Mouse (Mus musculus): ENCODE measurements around the gene Mtmr3.
"Not testable (repeated sequence)": the region's sequence is repeated elsewhere in the genome, so short reads cannot be mapped to it uniquely, and the experiment has no call there.

The Mtmr3 gene

DNA sequence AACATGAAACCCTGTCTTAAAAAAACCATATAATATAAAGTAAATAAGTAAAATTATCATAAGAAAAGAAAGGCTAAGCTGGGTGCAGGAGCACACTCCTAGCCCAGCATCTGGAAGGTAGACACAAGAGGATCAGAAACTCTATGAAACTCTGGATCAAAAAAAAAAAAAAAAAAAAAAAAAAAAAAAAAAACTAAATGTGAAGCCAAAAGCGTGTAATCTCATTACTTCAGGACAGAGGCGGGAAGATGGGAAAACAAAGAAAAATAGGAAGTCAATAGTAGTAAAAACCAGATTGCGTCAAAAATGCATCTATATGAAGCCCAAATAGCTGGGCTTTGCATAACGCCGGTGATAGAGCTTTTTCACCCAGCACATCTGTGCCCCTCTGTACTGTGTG is 7.2 kb upstream of the Mtmr3 start:
- no peak for DNase-seq (ENCODE audit: low read depth)

- DNase-seq (ENCODE audit: low read depth), result no peak
Observed at GRCm38 (mm10) chr11:4599916-4600315, 5.3 kb upstream of the Mtmr3 start.

GRCm38 (mm10) chr11:4598411-4598810 is 3.7 kb upstream of the Mtmr3 start:
- DNase-seq (ENCODE audit: low read depth), result no peak

DNA sequence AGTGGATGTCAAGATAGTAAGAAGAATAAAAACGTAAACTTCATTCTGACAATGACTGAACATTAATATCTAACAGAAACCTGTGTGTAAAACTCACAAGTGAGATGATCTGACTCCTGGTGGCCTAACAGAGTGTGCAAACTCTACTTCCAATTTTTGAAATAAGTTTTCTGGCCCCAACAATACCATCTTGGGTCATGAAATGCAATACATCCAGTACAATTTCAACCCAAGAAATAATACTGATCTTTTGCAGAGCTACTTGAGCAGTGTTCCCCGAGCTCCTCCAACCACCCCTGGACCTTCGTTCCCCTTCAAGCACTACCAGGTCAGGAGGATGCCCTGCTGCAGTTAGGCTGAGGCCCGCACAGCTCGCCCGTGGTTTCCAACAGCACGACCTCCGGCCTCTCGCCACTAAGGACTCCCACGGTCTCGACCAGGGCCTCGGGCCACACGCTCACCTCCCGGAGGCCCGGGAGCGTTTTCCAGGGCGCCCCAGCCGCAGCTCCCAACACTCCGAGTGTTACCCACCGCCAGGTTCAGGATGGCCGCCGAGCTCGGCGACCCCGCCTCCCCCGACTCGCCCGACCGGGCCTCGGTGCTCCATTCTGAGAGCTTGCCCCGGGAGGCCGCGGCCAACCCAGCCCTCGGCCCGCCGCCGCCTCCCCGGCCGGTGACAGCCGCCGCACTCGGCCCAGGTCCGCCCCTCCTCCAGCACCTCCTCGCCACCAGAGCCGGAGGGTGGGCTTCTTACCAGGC is 635 bp downstream of the Mtmr3 start:
- DNase-seq (ENCODE audit: low read depth), result no peak

DNA sequence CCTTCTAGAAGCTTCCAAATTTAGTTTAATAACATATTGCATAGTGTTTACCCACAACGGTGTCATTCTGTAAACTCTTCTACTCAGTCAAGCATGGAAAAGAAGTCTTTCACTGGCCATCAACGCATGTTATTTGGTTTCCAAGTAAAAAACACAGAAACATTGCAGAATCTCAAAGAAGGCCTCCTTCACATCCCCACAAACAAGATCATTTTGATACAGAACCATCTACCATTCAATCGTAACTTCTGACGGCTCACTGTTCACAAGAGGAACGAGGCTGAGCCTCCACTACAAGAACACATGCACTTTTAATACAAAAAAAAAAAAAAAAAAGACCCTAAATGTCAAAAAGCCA is 1.2 kb downstream of the Mtmr3 start:
- DNase-seq (ENCODE audit: low read depth), result no peak

- DNase-seq (ENCODE audit: low read depth), result no peak
Observed at GRCm38 (mm10) chr11:4591811-4592210, 2.9 kb downstream of the Mtmr3 start.

GRCm38 (mm10) chr11:4578682-4579081 is 16.0 kb downstream of the Mtmr3 start:
- peak; percentile 97 for DNase-seq (ENCODE audit: low read depth)

GRCm38 (mm10) chr11:4577079-4577478 is 17.6 kb downstream of the Mtmr3 start:
- DNase-seq (ENCODE audit: low read depth), result no peak

GRCm38 (mm10) chr11:4576090-4576732 is 18.5 kb downstream of the Mtmr3 start:
- DNase-seq (ENCODE audit: low read depth), result not testable (repeated sequence)

DNA sequence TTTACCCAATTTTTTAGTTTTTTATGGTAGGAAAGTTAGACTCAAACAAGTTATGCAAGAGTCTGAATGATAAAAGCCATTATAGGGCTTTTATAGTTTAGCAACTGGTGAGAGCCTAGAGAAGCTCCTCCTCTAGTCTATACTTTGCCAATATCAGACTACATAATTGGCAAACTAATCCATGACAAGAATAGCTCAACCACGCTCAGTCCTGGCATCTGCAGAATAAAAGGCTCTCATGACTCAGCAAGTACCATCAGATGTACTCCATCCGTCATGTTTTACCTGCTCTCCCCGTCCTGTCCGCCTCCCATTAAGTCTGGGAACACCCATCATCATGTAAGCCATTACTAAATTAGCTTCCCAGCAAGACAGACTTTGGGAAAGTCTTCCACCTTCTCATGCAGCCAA is 23.2 kb downstream of the Mtmr3 start:
- DNase-seq (ENCODE audit: low read depth), result peak; percentile 25

GRCm38 (mm10) chr11:4566333-4566732 is 28.3 kb downstream of the Mtmr3 start:
- DNase-seq (ENCODE audit: low read depth), result no peak

DNA sequence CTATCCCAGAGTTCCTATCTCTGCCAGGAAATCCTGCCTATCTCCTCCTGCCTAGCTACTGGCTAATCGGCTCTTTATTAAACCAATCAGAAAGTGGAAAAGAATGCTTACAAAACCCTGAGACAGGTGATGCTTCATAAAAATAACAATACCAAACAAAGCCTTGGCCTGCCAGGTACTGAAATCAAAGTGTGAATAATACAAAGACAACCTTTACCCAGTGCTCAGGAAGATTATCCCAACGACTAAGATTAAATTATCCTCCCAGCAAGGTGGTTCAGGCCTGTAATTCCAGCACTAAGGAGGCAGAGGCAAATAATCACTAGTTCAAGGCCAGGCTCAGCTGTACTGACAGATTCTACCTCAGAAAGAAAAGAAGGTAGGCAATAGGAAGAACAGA is 29.1 kb downstream of the Mtmr3 start:
- no peak for DNase-seq (ENCODE audit: low read depth)

DNA sequence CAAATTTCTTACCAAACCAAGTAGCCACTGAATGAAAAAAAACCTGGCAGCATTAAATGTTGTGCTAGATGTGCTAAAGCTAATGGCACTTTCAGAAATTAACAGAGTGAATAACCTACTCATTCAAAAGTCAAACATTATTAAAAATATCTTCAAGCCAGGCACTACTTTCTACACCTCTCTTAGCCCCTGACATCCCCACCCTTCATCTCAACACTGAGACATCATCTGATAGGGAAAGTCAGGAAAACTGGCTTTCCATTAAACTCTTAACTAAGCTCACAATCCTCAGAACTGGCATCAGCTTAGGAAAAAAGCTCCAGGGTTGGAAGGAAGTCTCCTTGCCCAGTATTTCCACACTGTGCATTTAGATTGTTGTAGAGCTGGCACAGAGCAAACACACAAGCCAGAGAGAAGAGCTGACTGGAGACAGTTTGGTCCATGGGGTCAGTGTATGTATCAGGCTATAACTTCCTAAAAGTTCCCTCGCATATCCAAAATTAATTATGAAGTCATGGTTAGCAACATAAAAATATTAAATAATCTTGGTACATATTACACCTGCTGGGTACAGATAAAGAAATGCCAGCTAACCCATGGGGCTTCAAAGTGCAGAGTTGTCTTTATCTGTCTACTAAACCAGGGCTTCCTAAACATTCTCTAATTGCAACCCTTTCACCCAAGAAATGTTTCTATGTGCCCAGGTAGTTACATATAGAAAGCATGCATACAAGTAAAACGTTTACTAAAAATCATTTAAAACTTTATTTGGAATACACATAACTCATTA is 41.2 kb downstream of the Mtmr3 start:
- no peak for DNase-seq (ENCODE audit: low read depth)

DNA sequence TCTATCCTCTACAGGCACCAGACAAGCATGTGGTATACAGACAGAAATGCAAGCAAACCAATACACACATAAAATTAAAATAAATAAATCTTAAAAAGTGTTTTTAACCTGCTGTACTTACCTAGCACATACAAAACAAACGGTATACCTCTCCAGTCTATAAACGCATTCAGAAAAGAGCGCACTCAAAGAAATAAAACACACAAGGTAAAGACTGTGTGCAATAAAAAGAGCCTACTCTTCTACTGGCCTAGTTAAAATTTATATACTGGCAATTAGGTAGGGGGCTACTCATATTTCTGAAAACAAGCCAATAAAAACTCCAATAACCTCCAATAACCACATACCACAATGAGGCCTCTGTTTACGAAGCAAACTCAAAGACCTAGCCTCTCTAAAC is 47.1 kb downstream of the Mtmr3 start:
- DNase-seq (ENCODE audit: low read depth), result no peak

- no peak for DNase-seq (ENCODE audit: low read depth)
Observed at GRCm38 (mm10) chr11:4545976-4546375, 48.7 kb downstream of the Mtmr3 start.

DNA sequence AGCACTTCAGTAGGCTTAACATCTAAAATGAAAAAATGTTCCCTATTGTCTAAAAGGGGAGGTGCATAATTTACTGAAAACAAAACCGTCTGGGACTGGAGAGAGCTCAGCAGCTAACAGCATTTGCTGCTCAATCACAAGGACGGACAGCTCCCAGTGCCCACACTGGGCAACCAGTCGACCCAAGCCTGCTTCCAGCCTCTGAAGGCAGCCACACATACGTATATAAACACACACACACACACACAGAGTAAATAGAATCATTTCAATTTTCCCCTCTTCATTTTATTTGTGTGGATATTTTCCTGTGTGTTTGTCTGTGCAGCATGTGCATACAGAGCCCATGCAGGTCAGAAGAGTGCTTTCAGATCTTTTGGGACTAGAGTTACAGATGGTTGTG is 49.3 kb downstream of the Mtmr3 start:
- no peak for DNase-seq (ENCODE audit: low read depth)

GRCm38 (mm10) chr11:4544627-4544921 is 50.1 kb downstream of the Mtmr3 start:
- DNase-seq (ENCODE audit: low read depth), result not testable (repeated sequence)

- no peak for DNase-seq (ENCODE audit: low read depth)
Observed at GRCm38 (mm10) chr11:4543746-4544626, 50.7 kb downstream of the Mtmr3 start.

- DNase-seq (ENCODE audit: low read depth), result no peak
Observed at GRCm38 (mm10) chr11:4543040-4543551, 51.6 kb downstream of the Mtmr3 start.

DNA sequence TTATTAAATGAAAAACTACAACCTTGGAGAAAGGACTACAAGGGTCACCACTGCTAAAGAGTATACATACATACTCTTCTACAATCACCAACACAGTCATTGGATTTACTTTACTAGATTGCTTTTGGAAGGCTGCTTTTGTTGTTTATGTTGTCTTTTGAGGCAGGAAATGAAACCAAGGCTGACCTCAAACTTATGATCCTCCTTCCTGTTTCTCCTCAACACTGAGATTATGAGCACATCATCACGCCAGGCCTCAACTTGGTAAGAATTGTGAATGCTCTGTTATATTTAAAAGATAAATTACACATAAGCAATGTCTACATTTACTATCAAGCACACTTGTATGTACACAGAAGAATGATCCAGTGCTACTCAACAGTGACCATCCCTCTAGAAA is 58.0 kb downstream of the Mtmr3 start:
- no peak for DNase-seq (ENCODE audit: low read depth)

- DNase-seq (ENCODE audit: low read depth), result no peak
Observed at GRCm38 (mm10) chr11:4527132-4527531, 67.5 kb downstream of the Mtmr3 start.

DNA sequence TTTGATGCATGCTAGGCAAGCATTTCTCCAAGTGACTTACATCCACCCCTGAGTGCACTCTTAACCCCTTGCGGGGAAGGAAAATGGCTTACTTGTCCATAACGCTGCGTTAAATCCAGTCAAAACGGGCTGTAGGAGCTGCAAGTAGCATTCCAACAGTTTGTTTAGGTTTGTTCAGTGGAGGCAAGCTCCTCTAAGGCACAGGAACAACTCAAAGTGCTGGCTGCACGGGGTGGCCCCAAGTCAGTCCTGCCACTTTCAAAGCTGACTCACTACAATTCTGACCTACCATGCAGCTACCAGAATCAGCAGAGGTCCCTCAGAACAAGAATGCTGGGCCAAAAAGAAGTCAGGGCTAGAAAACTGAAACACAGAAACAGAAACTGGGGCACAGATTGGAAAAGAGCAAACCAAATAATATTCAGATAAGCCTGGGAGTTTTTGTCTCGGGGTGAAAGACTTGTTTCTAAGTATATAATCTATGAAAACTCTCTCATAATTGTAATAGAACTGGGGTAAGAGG is 72.5 kb downstream of the Mtmr3 start:
- no peak for DNase-seq (ENCODE audit: low read depth)

Measured in NIH3T3 (cell line).